Mouse (Mus musculus) embryonic facial prominence, embryonic 15.5 days (tissue): ENCODE data around the gene Cyp2d11. TPM values are rescaled to one million over a fixed set of nuclear protein-coding genes. Genes with fewer than 3 reads are reported as not detected.
A peak's percentile ranks its signal among the peaks of the same experiment; 100 is the strongest.
"Not testable (repeated sequence)": the region's sequence is repeated elsewhere in the genome, so short reads cannot be mapped to it uniquely, and the experiment has no call there.

Source experiments
- ATAC-seq: fragments of 200-750 bp; cut with Nextera tagmentation; 2 replicates; pipeline ENCODE4 v1.8.0; 2017; ENCODE audit warnings: low read depth, moderate TSS enrichment; ENCODE audit not compliant: insufficient number of reproducible peaks, low FRiP score, low TSS enrichment
- H3K27ac ChIP-seq: fragments of 300-500 bp; sonication (generic); replicated peaks from 2 replicates; pipeline ENCODE4 v1.5.1; 2015; ENCODE audit warnings: mild to moderate bottlenecking, inconsistent platforms
- H3K27me3 ChIP-seq: fragments of 300-500 bp; sonication (generic); 2 replicates; pipeline ENCODE4 v1.6.1; 2015; ENCODE audit warnings: inconsistent platforms
- H3K36me3 ChIP-seq: fragments of 300-500 bp; sonication (generic); 2 replicates; pipeline ENCODE4 v1.6.1; 2015; ENCODE audit warnings: mild to moderate bottlenecking, inconsistent platforms
- H3K4me1 ChIP-seq: fragments of 300-500 bp; sonication (generic); 2 replicates; pipeline ENCODE4 v1.6.1; 2015; ENCODE audit warnings: inconsistent platforms
- H3K4me2 ChIP-seq: fragments of 300-500 bp; sonication (generic); replicated peaks from 2 replicates; pipeline ENCODE4 v1.6.1; 2015; ENCODE audit warnings: mild to moderate bottlenecking, inconsistent platforms
- H3K4me3 ChIP-seq: fragments of 300-500 bp; sonication (generic); replicated peaks from 2 replicates; pipeline ENCODE4 v1.5.1; 2015; ENCODE audit warnings: mild to moderate bottlenecking, inconsistent platforms
- H3K9ac ChIP-seq: fragments of 300-500 bp; sonication (generic); 2 replicates; pipeline ENCODE4 v1.6.1; 2015; ENCODE audit warnings: inconsistent platforms
- H3K9me3 ChIP-seq: fragments of 300-500 bp; sonication (generic); replicated peaks from 2 replicates; pipeline ENCODE4 v1.6.1; 2016; ENCODE audit warnings: inconsistent platforms
- WGBS: fragments of 180-500 bp; shearing (Covaris S2); methylation state at CpG from one replicate; pipeline ENCODE4 v1.1.7; 2015; 5-methylcytosine and 5-hydroxymethylcytosine counted together
- polyA plus RNA-seq: library from polyadenylated mRNA; unstranded; fragments of >200 nt; fragmentation: Nextera tagmentation; extraction: Ambion mirVana; gene quantifications from 2 replicates; pipeline ENCODE4 v1.2.1, GENCODE M21; 2015

Cyp2d11 gene
- not detected in 2 replicates for polyA plus RNA-seq

DNA sequence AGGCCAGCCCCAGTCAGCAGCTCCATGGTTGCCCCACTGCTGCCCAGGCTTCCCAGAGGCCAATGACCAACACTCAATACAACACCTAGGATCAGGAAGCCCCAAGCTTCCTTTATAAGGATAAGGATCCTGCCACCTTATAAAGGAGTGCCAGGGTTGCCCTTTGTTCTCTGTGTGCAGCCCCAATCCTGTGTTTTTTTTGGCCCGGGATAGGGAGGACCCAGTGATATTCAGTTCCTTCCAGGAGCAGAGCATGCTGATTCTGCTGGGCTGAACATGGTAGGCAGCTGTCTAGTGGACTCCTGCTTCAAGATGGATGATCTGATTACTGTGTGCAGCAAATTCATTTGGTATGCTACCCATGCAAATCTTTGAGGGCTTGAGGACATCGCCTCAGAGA lies at the start of gene Cyp2d11:
TSS of gene Cyp2d11 (minus strand) at position 101 of the 400 bp plus-strand sequence.
- not testable (repeated sequence) for H3K4me2 ChIP-seq, H3K9ac ChIP-seq, H3K9me3 ChIP-seq, H3K36me3 ChIP-seq, H3K4me1 ChIP-seq, ATAC-seq, H3K4me3 ChIP-seq, H3K27me3 ChIP-seq, H3K27ac ChIP-seq
- WGBS = 82% methylated on average over 2 of the region's 2 CpGs

DNA sequence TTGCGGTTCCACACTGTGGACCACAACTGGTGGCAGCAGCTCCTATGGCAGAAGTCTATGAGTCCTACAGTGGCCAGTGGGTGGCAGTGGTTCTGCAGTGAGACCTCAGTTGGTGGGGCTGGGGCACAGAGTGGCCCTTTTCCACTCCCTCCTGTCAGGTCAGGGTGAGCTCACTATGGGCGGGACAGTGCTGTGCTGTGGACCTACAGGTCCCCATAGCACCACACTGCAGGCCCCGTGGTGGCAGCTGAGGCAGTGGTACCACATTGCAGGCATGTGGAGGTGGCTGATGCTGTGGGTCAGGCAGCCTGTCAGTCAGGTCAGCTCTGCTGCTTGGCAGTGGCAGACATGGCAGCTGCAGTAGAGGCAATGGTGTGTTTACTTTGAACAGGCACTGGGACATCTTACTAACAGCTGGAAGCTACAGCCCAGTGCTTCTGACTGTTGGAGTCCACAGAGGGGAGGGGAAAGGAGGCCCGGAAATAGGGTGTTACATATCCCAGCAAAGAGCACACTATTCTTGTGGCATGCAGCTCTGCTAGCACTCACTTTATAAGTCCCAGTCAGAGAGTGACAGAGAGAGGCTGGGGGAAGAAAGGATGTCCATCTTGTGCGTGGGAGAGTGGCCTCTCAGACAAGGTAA lies 44.3 kb upstream of the Cyp2d11 start:
- Histone ChIP-seq H3K4me3 (no peak overlapping the region), H3K4me1 (no peaks in the 10 kb centered on the region), H3K36me3 (no peaks in the 10 kb centered on the region), H3K9me3 (no peaks in the 10 kb centered on the region), H3K4me2 (no peak overlapping the region), H3K27ac (no peak overlapping the region), H3K27me3 (no peaks in the 10 kb centered on the region), H3K9ac (no peak overlapping the region)
- WGBS = 67% methylated on average over 5 of the region's 5 CpGs
- no peak for ATAC-seq

DNA sequence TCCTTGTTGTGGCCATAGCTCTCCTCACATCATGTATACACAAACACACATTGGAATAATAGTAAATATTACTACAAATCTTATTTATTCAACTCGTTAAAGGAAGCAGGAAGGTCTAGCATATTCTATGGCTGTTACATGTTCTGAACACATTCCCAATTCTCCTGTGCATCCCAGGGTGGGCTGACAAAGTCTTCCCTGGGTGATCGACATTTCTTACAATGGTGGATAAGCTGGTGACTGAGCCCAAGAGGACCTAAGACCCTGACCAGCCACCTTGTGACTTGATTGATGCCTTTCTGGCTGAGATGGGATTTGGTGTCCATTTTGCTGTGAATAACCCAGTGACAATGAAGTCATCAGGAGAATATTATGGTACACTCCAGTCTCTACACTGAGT lies 41.8 kb upstream of the Cyp2d11 start:
- WGBS = 88% methylated on average over 2 of the region's 2 CpGs
- H3K4me3 ChIP-seq = no peak overlapping the region
- no peak for ATAC-seq
- no peaks in the 10 kb centered on the region for H3K4me1 ChIP-seq
- H3K36me3 ChIP-seq = no peaks in the 10 kb centered on the region
- H3K27me3 ChIP-seq = no peaks in the 10 kb centered on the region
- no peak overlapping the region for H3K27ac ChIP-seq
- no peaks in the 10 kb centered on the region for H3K9me3 ChIP-seq
- no peak overlapping the region for H3K4me2 ChIP-seq
- no peak overlapping the region for H3K9ac ChIP-seq

DNA sequence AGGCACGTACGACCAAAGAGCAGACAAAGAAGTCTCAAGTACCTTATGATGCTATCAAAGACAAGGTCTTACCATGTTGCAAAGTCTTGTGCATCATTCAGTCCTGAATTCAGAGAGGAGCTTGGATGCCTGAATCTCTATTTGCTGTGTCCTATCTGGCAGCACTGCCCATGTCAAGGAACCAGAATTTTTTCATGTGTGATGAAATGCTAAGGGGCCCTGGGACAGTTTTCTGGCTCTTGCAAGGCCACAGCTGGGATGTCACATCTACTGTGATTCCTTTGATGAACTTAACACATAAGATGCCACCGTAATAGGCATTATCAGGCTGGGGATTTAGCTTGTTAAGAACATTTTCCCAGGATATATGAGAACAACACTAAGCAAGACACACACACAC lies 41.2 kb upstream of the Cyp2d11 start:
- Histone ChIP-seq H3K9me3 (no peaks in the 10 kb centered on the region), H3K27me3 (no peaks in the 10 kb centered on the region), H3K4me3 (no peak overlapping the region), H3K27ac (no peak overlapping the region), H3K4me1 (no peaks in the 10 kb centered on the region), H3K9ac (no peak overlapping the region), H3K4me2 (no peak overlapping the region), H3K36me3 (no peaks in the 10 kb centered on the region)
- 77% methylated on average over 3 of the region's 3 CpGs for WGBS
- no peak for ATAC-seq

DNA sequence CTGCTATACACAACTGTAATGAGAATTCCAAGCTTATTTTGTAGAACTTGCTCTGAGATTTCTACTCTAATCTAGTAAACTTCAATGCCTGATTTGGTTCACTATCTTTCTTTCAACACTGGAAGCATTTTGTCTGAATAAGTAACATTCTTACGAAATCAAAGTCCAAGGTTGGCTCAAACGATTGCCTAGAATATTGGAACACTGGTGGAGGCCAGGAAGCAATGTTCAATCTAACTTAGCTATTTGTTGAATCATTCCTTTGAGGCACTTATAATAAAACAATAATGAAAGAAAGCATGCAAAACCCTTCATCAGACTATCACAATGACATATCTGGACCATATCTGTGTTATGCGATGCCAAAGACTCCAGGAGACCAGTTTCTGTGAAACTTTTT lies 40.7 kb upstream of the Cyp2d11 start:
- H3K27ac ChIP-seq = no peak overlapping the region
- H3K36me3 ChIP-seq = no peaks in the 10 kb centered on the region
- no peak overlapping the region for H3K4me3 ChIP-seq
- no peaks in the 10 kb centered on the region for H3K4me1 ChIP-seq
- H3K9me3 ChIP-seq = no peaks in the 10 kb centered on the region
- WGBS = 87% methylated on average over 3 of the region's 3 CpGs
- H3K4me2 ChIP-seq = no peak overlapping the region
- ATAC-seq = no peak
- no peaks in the 10 kb centered on the region for H3K27me3 ChIP-seq
- H3K9ac ChIP-seq = no peak overlapping the region

DNA sequence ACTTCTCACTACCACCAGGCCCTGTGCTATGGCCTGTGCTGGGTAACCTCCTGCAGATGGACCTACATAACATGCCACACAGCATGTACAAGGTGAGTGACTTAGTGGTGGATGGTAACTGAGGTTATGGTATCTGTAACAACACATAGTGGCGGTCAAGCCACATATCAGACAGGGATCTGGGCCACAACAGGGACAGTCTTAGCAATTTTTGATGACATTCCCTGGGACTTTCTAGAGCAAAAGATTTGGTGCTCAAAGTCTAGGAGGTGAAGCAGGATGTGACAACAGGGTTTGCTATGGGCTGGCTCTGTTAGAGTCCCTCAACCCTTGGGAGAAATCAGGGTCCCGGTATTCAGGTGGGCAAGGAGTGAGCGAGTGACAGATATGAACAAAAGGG lies 39.8 kb upstream of the Cyp2d11 start:
- no peak overlapping the region for H3K27ac ChIP-seq
- no peak for ATAC-seq
- no peak overlapping the region for H3K9ac ChIP-seq
- H3K4me2 ChIP-seq = no peak overlapping the region
- 94% methylated on average over 3 of the region's 3 CpGs for WGBS
- no peaks in the 10 kb centered on the region for H3K27me3 ChIP-seq
- no peak overlapping the region for H3K4me3 ChIP-seq
- H3K36me3 ChIP-seq = no peaks in the 10 kb centered on the region
- no peaks in the 10 kb centered on the region for H3K9me3 ChIP-seq
- H3K4me1 ChIP-seq = no peaks in the 10 kb centered on the region

DNA sequence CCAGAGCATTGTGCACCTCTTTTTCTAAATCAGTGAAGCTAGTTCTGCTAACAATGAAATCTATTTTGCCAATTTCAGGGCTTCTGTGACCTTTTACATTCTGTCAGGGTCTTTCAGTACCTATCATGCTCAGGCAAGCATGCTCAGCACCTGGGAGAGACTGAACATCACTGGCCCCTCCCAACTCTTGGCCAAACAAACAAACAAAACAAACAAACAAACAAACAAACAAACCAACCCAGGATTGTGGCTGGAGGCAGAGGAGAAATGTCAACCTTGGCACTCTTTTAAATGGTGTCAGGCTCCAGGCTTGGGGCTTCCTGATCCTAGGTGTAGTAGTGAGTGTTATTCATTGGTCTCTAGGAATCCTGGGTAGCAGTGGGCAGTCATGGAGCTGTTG lies 39.3 kb upstream of the Cyp2d11 start, which contains the start of gene Cyp2d9:
TSS of gene Cyp2d9 (plus strand) at position 301 of the 400 bp plus-strand sequence.
- Histone ChIP-seq H3K4me1 (no peaks in the 10 kb centered on the region), H3K4me3 (no peak within 1 kb of the TSS), H3K9me3 (no peaks in the 10 kb centered on the region), H3K36me3 (no peaks in the 10 kb centered on the region), H3K4me2 (no peak within 1 kb of the TSS), H3K27ac (no peak within 1 kb of the TSS), H3K27me3 (no peaks in the 10 kb centered on the region), H3K9ac (no peak within 1 kb of the TSS)
- no peak for ATAC-seq

DNA sequence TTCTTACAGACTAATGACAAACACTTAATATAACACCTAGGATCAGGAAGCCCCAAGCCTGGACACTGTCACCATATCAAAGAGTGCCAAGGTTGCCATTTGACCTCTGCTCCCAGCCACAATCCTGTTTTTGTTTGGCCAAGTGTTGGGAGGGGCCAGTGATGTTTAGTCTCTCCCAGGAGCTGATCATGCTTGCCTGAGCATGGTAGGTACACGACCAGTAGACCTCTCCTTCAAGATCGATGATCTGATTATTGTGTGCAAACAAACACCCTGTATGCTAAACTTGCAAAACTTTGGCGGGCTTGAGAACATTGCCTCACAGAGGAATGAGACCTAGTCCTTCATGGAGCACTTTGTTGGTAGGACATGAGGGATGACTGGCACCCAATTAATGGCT lies 29.6 kb upstream of the Cyp2d11 start:
- no peak for ATAC-seq
- no peaks in the 10 kb centered on the region for H3K36me3 ChIP-seq
- H3K9me3 ChIP-seq = no peaks in the 10 kb centered on the region
- H3K9ac ChIP-seq = no peak overlapping the region
- no peak overlapping the region for H3K4me3 ChIP-seq
- H3K4me2 ChIP-seq = no peak overlapping the region
- WGBS = 85% methylated on average over 3 of the region's 3 CpGs
- H3K27ac ChIP-seq = no peak overlapping the region
- no peaks in the 10 kb centered on the region for H3K4me1 ChIP-seq
- H3K27me3 ChIP-seq = no peaks in the 10 kb centered on the region

DNA sequence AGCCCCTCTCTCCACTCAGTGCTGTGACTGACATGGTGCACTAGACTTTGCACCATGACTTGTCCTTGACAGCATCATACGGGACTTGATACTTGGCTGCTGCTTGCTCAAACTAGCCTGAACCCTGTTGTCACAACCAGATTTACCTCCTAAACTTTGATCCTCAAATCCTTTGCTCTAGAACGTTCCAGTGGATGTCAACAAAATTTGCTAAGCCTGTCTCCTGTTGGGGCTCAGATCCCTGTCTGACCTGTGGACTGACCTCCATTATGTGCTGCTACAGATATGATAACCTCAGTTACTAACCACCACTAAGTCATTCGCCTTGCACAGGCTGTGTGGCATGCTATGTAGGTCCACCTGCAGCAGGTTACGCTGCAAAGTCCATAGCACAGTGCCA lies 29.1 kb upstream of the Cyp2d11 start:
- ATAC-seq = no peak
- no peak overlapping the region for H3K27ac ChIP-seq
- no peaks in the 10 kb centered on the region for H3K4me1 ChIP-seq
- H3K4me3 ChIP-seq = no peak overlapping the region
- no peak overlapping the region for H3K4me2 ChIP-seq
- no peaks in the 10 kb centered on the region for H3K9me3 ChIP-seq
- no peak overlapping the region for H3K9ac ChIP-seq
- H3K27me3 ChIP-seq = no peaks in the 10 kb centered on the region
- 74% methylated on average over 4 of the region's 4 CpGs for WGBS
- H3K36me3 ChIP-seq = no peaks in the 10 kb centered on the region

DNA sequence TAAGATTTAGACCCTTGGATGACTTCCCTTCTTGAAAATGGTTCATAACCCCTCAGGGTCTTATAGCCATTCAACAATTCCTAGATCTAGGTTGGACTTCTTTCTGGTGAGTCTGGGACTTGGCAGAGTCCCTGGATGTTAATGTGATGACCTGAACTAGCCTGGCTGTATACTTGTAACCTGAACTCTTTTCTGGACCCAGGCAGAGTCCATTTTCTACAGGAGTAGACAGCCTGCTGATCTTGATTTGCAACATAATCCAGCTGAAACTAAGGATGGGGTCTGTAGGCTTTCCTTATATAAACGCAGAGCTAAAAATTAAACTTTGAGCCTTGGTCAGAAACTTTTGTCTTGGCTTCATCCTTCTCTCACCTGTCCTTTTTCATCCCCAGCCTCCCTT lies 24.8 kb upstream of the Cyp2d11 start:
- no peak overlapping the region for H3K9ac ChIP-seq
- ATAC-seq = no peak
- no peak overlapping the region for H3K4me3 ChIP-seq
- H3K4me1 ChIP-seq = peaks cover 10% of the 10 kb centered on the region; the same call in 1 of the 2 replicates
- H3K27me3 ChIP-seq = no peaks in the 10 kb centered on the region
- H3K4me2 ChIP-seq = no peak overlapping the region
- H3K27ac ChIP-seq = no peak overlapping the region
- 78% methylated on average over 1 of the region's 1 CpGs for WGBS
- no peaks in the 10 kb centered on the region for H3K36me3 ChIP-seq
- H3K9me3 ChIP-seq = no peaks in the 10 kb centered on the region

DNA sequence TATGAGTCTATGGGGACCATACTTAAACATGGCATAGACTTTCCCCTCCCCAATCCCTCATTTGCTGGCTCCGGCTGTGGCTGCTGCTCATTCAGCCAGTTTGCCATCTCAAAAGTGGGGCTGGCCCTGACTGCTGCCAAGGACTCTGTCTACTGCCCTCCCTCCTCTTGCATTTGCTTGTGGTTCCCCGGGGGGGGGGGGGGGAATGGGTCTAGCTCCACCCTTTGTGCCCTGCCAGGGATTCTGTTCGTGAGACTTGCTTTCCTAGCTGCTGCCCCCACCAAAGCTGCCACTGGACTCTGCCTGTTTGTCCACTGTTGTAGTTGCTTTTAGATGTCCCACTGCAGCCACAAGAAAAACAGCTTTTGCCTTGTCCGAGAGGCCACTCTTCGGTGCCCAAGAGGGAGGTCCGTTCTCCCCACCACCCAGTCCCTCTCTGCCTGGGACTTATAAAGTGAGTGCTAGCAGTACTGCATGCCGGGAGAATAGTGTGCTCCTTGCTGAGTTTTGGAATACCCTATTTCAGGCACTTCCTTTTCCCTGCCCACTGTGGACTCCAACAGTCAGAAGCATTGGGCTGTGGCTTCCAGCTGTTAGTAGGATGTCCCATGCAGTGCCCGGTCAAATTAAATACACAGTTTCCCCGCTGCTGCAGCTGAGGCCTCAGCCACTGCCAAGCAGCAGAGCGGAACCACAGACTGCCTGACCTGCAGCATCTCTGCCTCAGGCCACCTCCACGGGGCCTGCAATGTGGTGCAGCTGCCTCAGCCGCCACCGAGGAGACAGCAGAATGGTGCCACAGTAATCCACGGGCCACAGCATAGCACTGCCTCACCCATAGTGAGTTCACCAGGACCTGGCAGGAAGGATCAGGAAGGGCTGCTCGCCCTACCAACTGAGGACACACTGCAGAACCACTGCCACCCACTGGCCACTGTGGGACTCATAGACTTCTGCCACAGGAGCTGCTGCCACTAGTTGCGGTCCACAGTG lies 23.3 kb upstream of the Cyp2d11 start:
- Histone ChIP-seq H3K4me2 (0 out of 2 replicates have a peak overlapping the region, but pooled peaks have one; percentile 25), H3K27ac (0 out of 2 replicates have a peak overlapping the region, but pooled peaks have one; percentile 11), H3K27me3 (no peaks in the 10 kb centered on the region), H3K4me1 (peaks cover 10% of the 10 kb centered on the region; the same call in 1 of the 2 replicates), H3K36me3 (no peaks in the 10 kb centered on the region), H3K4me3 (0 out of 2 replicates have a peak overlapping the region, but pooled peaks have one; percentile 10), H3K9ac (no peak overlapping the region), H3K9me3 (no peaks in the 10 kb centered on the region)
- ATAC-seq = peak; percentile 79
- 20% methylated on average over 16 of the region's 16 CpGs for WGBS
